Mouse (Mus musculus): ENCODE measurements around the gene Zfp263. TPM values are rescaled to one million over a fixed set of nuclear protein-coding genes. Genes with fewer than 3 reads are reported as not detected.

The Zfp263 gene
- total RNA-seq (2023; ENCODE audit: inconsistent age), result 64.0 to 68.5 TPM (median 65.1 TPM) in 4 replicates

GRCm38 (mm10) chr16:3743503-3744185 is at the start of gene Zfp263:
Gene Zfp263, plus strand, starts transcription at chr16:3744093.

GRCm38 (mm10) chr16:3717980-3718379 is 25.9 kb upstream of the Zfp263 start, which contains the start of gene Mefv:
Gene Mefv, minus strand, starts transcription at chr16:3718097.

Other genes starting within 250 kb of the Zfp263 start
- not detected in 4 replicates for gene Olfr161, start 153.1 kb upstream of the Zfp263 start, total RNA-seq (2023; ENCODE audit: inconsistent age)
- gene Mefv, start 26.0 kb upstream of the Zfp263 start, total RNA-seq (2023; ENCODE audit: inconsistent age), result not detected in 4 replicates
- gene Olfr15, start 86.8 kb downstream of the Zfp263 start, total RNA-seq (2023; ENCODE audit: inconsistent age), result not detected in 4 replicates
- gene Zfp174, start 103.2 kb downstream of the Zfp263 start, total RNA-seq (2023; ENCODE audit: inconsistent age), result 0.45 to 0.80 TPM (median 0.63 TPM) in 4 replicates
- gene Naa60, start 128.3 kb downstream of the Zfp263 start, total RNA-seq (2023; ENCODE audit: inconsistent age), result 76.2 to 90.4 TPM (median 87.0 TPM) in 4 replicates
- 25.5 to 30.6 TPM (median 29.4 TPM) in 4 replicates for gene Zfp597, start 140.5 kb downstream of the Zfp263 start, total RNA-seq (2023; ENCODE audit: inconsistent age)
- 1.00 TPM in 1 of 4 replicates, not detected in the others for gene Gm20695, start 140.6 kb downstream of the Zfp263 start, total RNA-seq (2023; ENCODE audit: inconsistent age)
- 6.5 to 12.6 TPM (median 11.0 TPM) in 4 replicates for gene 1700037C18Rik, start 164.6 kb downstream of the Zfp263 start, total RNA-seq (2023; ENCODE audit: inconsistent age)
- gene Cluap1, start 164.7 kb downstream of the Zfp263 start, total RNA-seq (2023; ENCODE audit: inconsistent age), result 27.2 to 33.3 TPM (median 30.2 TPM) in 4 replicates
- gene Nlrc3, start 232.5 kb downstream of the Zfp263 start, total RNA-seq (2023; ENCODE audit: inconsistent age), result 31.7 to 36.6 TPM (median 33.7 TPM) in 4 replicates